Mouse (Mus musculus): ENCODE results near the gene Spag6l. TPM values are rescaled to one million over a fixed set of nuclear protein-coding genes. Genes with fewer than 3 reads are reported as not detected.

Spag6l gene
- polyA plus RNA-seq, 1 experiment = not detected

DNA sequence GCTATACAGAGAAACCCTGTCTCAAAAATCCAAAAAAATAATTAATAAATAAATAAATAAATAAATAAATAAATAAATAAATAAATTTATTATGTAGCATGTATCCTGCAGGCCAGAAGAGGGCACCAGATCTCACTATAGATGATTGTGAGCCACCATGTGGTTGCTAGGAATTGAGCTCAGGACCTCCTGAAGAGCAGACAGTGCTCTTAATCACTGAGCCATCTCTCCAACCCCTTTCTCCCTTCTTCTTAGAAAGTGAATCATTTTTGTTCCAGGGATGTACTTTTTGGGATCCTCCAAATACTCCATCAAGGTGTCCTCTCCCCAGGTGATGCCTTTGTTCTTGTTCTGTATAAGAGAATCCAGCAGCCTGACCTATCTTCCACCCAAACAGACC lies 19.9 kb upstream of the Spag6l start:
- Histone ChIP-seq H3K36me3 (ENCODE audit: control insufficient read depth, insufficient read depth, low read length) (no peaks in the 10 kb centered on the region), H3K27me3 (ENCODE audit: control insufficient read depth, insufficient read depth, low read length) (no peaks in the 10 kb centered on the region), H3K4me3 (ENCODE audit: extremely low read depth, insufficient read depth, insufficient read length) (no peak overlapping the region), H3K4me1 (ENCODE audit: control insufficient read depth, insufficient read depth, insufficient read length) (no peaks in the 10 kb centered on the region), H3K27ac (ENCODE audit: insufficient read depth, low read length) (no peak overlapping the region)
- TF ChIP-seq POLR2A (IDR thresholded peaks at IDR 0.05; ENCODE audit: low read depth, low read length) = no peak
- no peak for DNase-seq (ENCODE audit: low read depth in 1 of 2, low spot score in 2 of 2)

DNA sequence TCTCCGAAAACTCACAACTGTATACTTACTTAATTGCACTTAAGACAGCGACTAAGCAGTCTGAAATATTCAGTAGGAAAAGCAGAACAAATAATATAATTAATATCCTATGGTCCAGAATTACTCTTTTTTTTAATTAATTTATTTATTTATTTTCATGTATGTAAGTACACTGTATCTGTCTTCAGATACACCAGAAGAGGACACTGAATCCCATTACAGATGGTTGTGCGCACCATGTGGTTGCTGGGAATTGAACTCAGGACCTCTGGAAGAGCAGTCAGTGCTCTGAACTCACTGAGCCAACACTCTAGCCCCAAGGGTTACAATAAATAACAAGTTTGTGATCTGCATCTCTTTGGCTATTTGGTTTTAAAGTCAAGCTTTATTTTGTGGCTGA lies 415 bp upstream of the Spag6l start:
- peaks cover 6% of the 10 kb centered on the region; the same call in 1 of the 2 replicates for H3K4me1 ChIP-seq (ENCODE audit: control insufficient read depth, insufficient read depth, insufficient read length)
- H3K27ac ChIP-seq (ENCODE audit: insufficient read depth, low read length) = no peak overlapping the region
- WGBS = 89% methylated on average over 3 of the region's 3 CpGs
- TF ChIP-seq POLR2A (IDR thresholded peaks at IDR 0.05; ENCODE audit: low read depth, low read length) = no peak
- no peak for TF ChIP-seq CTCF (IDR thresholded peaks at IDR 0.05; ENCODE audit: extremely low read depth, insufficient read depth, insufficient read length, insufficient replicate concordance)
- H3K4me3 ChIP-seq (ENCODE audit: extremely low read depth, insufficient read depth, insufficient read length) = no peak overlapping the region
- DNase-seq (ENCODE audit: low read depth in 1 of 2, low spot score in 2 of 2) = no peak
- H3K27me3 ChIP-seq (ENCODE audit: control insufficient read depth, insufficient read depth, low read length) = no peaks in the 10 kb centered on the region
- no peaks in the 10 kb centered on the region for H3K36me3 ChIP-seq (ENCODE audit: control insufficient read depth, insufficient read depth, low read length)

DNA sequence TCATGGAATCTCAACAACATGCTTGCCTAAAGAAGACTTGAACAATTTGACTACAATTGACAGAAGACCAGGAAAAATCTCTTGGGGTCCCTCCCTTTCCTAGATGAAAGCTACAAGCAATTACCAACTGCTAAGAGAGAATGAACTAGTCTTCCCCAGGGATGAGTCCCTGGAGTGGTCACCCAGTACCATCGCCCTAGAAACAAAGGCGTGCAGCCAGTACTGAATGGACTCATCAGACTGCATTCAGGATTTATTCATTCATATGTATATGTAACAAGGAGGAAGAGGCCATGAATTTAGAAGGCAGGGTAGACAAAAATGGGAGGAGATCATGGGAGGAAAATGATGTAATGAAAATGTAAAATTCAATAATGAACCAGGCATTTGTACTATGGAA lies 3.0 kb downstream of the Spag6l start:
- WGBS = 95% methylated on average over 2 of the region's 2 CpGs
- Histone ChIP-seq H3K36me3 (ENCODE audit: control insufficient read depth, insufficient read depth, low read length) (no peaks in the 10 kb centered on the region), H3K4me1 (ENCODE audit: control insufficient read depth, insufficient read depth, insufficient read length) (peaks cover 6% of the 10 kb centered on the region; the same call in 1 of the 2 replicates), H3K27ac (ENCODE audit: insufficient read depth, low read length) (no peak overlapping the region), H3K27me3 (ENCODE audit: control insufficient read depth, insufficient read depth, low read length) (no peaks in the 10 kb centered on the region), H3K4me3 (ENCODE audit: extremely low read depth, insufficient read depth, insufficient read length) (no peak overlapping the region)
- no peak for TF ChIP-seq POLR2A (IDR thresholded peaks at IDR 0.05; ENCODE audit: low read depth, low read length)
- DNase-seq (ENCODE audit: low read depth in 1 of 2, low spot score in 2 of 2) = no peak

DNA sequence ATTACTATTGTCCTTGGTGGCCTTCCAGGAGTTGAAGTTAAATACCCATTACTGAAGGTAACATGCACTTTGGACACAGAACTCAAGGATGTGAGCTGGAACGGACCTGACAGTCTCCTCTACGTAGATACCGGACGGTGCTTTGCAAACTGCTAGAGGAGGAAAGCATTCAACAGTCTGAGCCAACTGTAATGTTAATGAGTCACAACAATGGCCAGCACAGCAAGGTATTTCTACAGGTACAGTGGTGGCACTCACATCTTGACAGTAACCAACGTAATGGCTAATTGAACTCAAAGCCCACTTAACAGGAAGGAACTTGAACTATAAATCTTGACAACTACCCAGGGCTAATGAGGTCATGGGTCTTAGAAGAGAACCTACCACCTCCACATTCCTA lies 3.8 kb downstream of the Spag6l start:
- WGBS = 74% methylated on average over 5 of the region's 5 CpGs
- Histone ChIP-seq H3K36me3 (ENCODE audit: control insufficient read depth, insufficient read depth, low read length) (no peaks in the 10 kb centered on the region), H3K27ac (ENCODE audit: insufficient read depth, low read length) (no peak overlapping the region), H3K4me3 (ENCODE audit: extremely low read depth, insufficient read depth, insufficient read length) (no peak overlapping the region), H3K27me3 (ENCODE audit: control insufficient read depth, insufficient read depth, low read length) (no peaks in the 10 kb centered on the region), H3K4me1 (ENCODE audit: control insufficient read depth, insufficient read depth, insufficient read length) (peaks cover 6% of the 10 kb centered on the region; the same call in 1 of the 2 replicates)
- TF ChIP-seq POLR2A (IDR thresholded peaks at IDR 0.05; ENCODE audit: low read depth, low read length) (no peak), CTCF (IDR thresholded peaks at IDR 0.05; ENCODE audit: extremely low read depth, insufficient read depth, insufficient read length, insufficient replicate concordance) (no peak)
- no peak for DNase-seq (ENCODE audit: low read depth in 1 of 2, low spot score in 2 of 2)

DNA sequence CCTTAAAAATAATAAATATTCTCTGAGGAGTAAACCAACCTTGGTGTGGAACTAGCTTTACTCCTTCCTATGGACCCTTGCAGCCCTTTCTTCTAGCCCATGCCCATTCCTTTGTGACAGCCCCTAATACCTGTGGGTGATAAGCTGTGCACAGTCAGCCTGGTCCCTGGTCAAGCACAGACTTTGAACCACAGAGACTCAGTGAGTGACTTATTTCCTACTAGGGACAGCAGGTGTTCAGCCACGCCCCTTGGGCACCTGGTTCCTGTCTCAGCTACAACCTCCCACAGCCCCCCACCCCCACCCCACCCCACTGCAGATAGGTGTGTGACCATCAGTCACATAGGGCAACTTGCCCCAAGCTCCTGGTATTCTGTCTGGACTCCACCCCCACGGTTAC lies 22.9 kb downstream of the Spag6l start:
- no peak overlapping the region for H3K4me3 ChIP-seq (ENCODE audit: extremely low read depth, insufficient read depth, insufficient read length)
- 90% methylated on average over 2 of the region's 2 CpGs for WGBS
- H3K36me3 ChIP-seq (ENCODE audit: control insufficient read depth, insufficient read depth, low read length) = no peaks in the 10 kb centered on the region
- H3K27ac ChIP-seq (ENCODE audit: insufficient read depth, low read length) = no peak overlapping the region
- no peaks in the 10 kb centered on the region for H3K27me3 ChIP-seq (ENCODE audit: control insufficient read depth, insufficient read depth, low read length)
- TF ChIP-seq POLR2A (IDR thresholded peaks at IDR 0.05; ENCODE audit: low read depth, low read length) = no peak
- TF ChIP-seq CTCF (IDR thresholded peaks at IDR 0.05; ENCODE audit: extremely low read depth, insufficient read depth, insufficient read length, insufficient replicate concordance) = no peak
- no peak for DNase-seq (ENCODE audit: low read depth in 1 of 2, low spot score in 2 of 2)
- no peaks in the 10 kb centered on the region for H3K4me1 ChIP-seq (ENCODE audit: control insufficient read depth, insufficient read depth, insufficient read length)

Other genes with a start within 250 kb of the Spag6l start
- 0.43 and 0.58 TPM in 2 replicates for gene Fgd4, start 228.9 kb downstream of the Spag6l start, polyA plus RNA-seq (2012; rRNA removed)
- not detected in 2 replicates for gene Olfr19, start 153.1 kb downstream of the Spag6l start, polyA plus RNA-seq (2012; rRNA removed)
- gene Igll1, start 34.5 kb upstream of the Spag6l start, polyA plus RNA-seq (2012; rRNA removed) = 0.25 TPM in 1 of 2 replicates, not detected in the other
- 63.3 and 65.7 TPM in 2 replicates for gene Top3b, start 41.3 kb upstream of the Spag6l start, polyA plus RNA-seq (2012; rRNA removed)
- gene Vpreb1, start 41.4 kb upstream of the Spag6l start, polyA plus RNA-seq (2012; rRNA removed) = 2.6 and 4.6 TPM in 2 replicates
- 10.1 and 11.3 TPM in 2 replicates for gene Ppm1f, start 67.0 kb upstream of the Spag6l start, polyA plus RNA-seq (2012; rRNA removed)
- gene Mapk1, start 153.9 kb upstream of the Spag6l start, polyA plus RNA-seq (2012; rRNA removed) = 48.3 and 48.7 TPM in 2 replicates
- gene Ypel1, start 240.2 kb upstream of the Spag6l start, polyA plus RNA-seq (2012; rRNA removed) = 0.43 and 0.61 TPM in 2 replicates